24 mouse cellular contexts compared by ENCODE assay signal in genomic region chr9:56233316-56233715, GRCm38 (mm10).
A peak's percentile ranks its signal among the peaks of the same experiment; 100 is the strongest.
DNase-seq lines count a peak whose midpoint lies in the region; ATAC-seq and TF ChIP-seq lines count a peak whose summit lies in the region.
"Had no signal": no experiment of that assay in that cellular context is flagged by ENCODE, and none has a peak within 500 bp of the region (broad histone marks: within the 10 kb centered on the region; RNA-seq: fewer than 3 reads in every experiment).

No protein-coding gene starts in this region.

- ATAC-seq in heart, embryonic 14.5 days (ENCODE audit: insufficient number of reproducible peaks, insufficient read depth, low FRiP score, low read depth): no peak
- no peak for ATAC-seq in heart, postnatal 0 days (ENCODE audit: insufficient read depth, low read depth)
- peak; percentile 59; the same call in 1 of the 2 replicates for ATAC-seq in stomach, embryonic 16.5 days (ENCODE audit: insufficient read depth, low FRiP score)
- ATAC-seq: midbrain, embryonic 16.5 days had no signal

- peaks cover 18 to 62% of the 10 kb centered on the region in 2 experiments for H3K4me1 ChIP-seq in heart, embryonic 14.5 days (ENCODE audit: control insufficient read depth in 2 of 2, insufficient read depth in 2 of 2, low read length in 2 of 2)
- H3K4me1 ChIP-seq in heart, postnatal 0 days (ENCODE audit: control insufficient read depth, insufficient read depth): peaks cover 54% of the 10 kb centered on the region
- 0 out of 2 replicates have a peak, but pooled peaks cover 14% of the 10 kb centered on the region for H3K4me1 ChIP-seq in stomach, embryonic 16.5 days (ENCODE audit: control insufficient read depth, insufficient read depth, low read length)
- H3K4me1 ChIP-seq: neural tube, embryonic 15.5 days had no signal

- TF ChIP-seq EP300 in heart, postnatal 0 days (IDR thresholded peaks at IDR 0.05; ENCODE audit: low read depth): no peak

- no peaks in the 10 kb centered on the region for H3K9me3 ChIP-seq in heart, embryonic 14.5 days (ENCODE audit: control insufficient read depth, low read length)
- no peaks in the 10 kb centered on the region for H3K9me3 ChIP-seq in heart, postnatal 0 days (replicated peaks; ENCODE audit: control insufficient read depth, low read length)
- H3K9me3 ChIP-seq in stomach, embryonic 16.5 days (replicated peaks; ENCODE audit: control insufficient read depth, low read length): no peaks in the 10 kb centered on the region
- H3K9me3 ChIP-seq: embryonic facial prominence, embryonic 15.5 days; G1E; hindbrain, embryonic 10.5 days; neural tube, embryonic 15.5 days had no signal

- H3K4me3 ChIP-seq in gastrocnemius, adult 2 months: no peak overlapping the region
- no peak overlapping the region for H3K4me3 ChIP-seq in heart, embryonic 14.5 days (ENCODE audit: control insufficient read depth in 1 of 2, insufficient read depth in 1 of 2, low read depth in 1 of 2, low read length in 2 of 2)
- no peak overlapping the region for H3K4me3 ChIP-seq in heart, postnatal 0 days (ENCODE audit: low read depth, low read length)
- H3K4me3 ChIP-seq in stomach, embryonic 16.5 days (replicated peaks; ENCODE audit: low read length): no peak overlapping the region
- H3K4me3 ChIP-seq: embryonic facial prominence, embryonic 15.5 days; hindbrain, embryonic 10.5 days; left cerebral cortex, adult 2 months; neural tube, embryonic 15.5 days had no signal

- no peak for TF ChIP-seq CTCF in gastrocnemius, adult 2 months (IDR thresholded peaks at IDR 0.05)
- no peak for TF ChIP-seq CTCF in heart, postnatal 0 days (IDR thresholded peaks at IDR 0.05; ENCODE audit: low read depth)

- no peak for DNase-seq in gastrocnemius, adult 2 months
- DNase-seq in gastrocnemius, postnatal 10 days: no peak
- DNase-seq in heart, postnatal 25 days (ENCODE audit: low spot score): no peak
- no peak for DNase-seq in heart, postnatal 0 days (ENCODE audit: low spot score)
- no peak for DNase-seq in right cerebral cortex, postnatal 25 days
- DNase-seq: adrenal gland, postnatal 25 days; cerebellum, adult 11 months; cerebellum, postnatal 14 days; gastrocnemius, postnatal 14 days; kidney, postnatal 4 days; layer of hippocampus, adult 9-11 months; left cerebral cortex, postnatal 4 days; liver; lung, adult 18-20 months; lung, postnatal 36 days; thymus, postnatal 14 days had no signal

- H3K27ac ChIP-seq in gastrocnemius, adult 2 months: peak overlapping the region; percentile 67
- H3K27ac ChIP-seq in heart, embryonic 14.5 days (replicated peaks in 1 of 2; ENCODE audit: control insufficient read depth in 1 of 2, insufficient read depth in 1 of 2, low read depth in 2 of 2, low read length in 2 of 2): peak overlapping the region; percentile 81 to 95
- H3K27ac ChIP-seq in heart, postnatal 0 days (ENCODE audit: low read depth): peak overlapping the region; percentile 75
- peak overlapping the region; percentile 68 for H3K27ac ChIP-seq in stomach, embryonic 16.5 days (ENCODE audit: low read length)
- H3K27ac ChIP-seq: embryonic facial prominence, embryonic 15.5 days; hindbrain, embryonic 10.5 days; left cerebral cortex, adult 2 months; neural tube, embryonic 15.5 days had no signal

- 64% methylated on average over 2 of the region's 2 CpGs for WGBS in heart, embryonic 14.5 days
- WGBS in heart, postnatal 0 days: 45% methylated on average over 2 of the region's 2 CpGs
- 76% methylated on average over 2 of the region's 2 CpGs for WGBS in stomach, embryonic 16.5 days

- H3K9ac ChIP-seq in heart, embryonic 14.5 days (ENCODE audit: low read length): no peak overlapping the region
- H3K9ac ChIP-seq in heart, postnatal 0 days (replicated peaks; ENCODE audit: low read depth, low read length): no peak overlapping the region
- H3K9ac ChIP-seq in stomach, embryonic 16.5 days (ENCODE audit: low read length): no peak overlapping the region
- H3K9ac ChIP-seq: embryonic facial prominence, embryonic 15.5 days; neural tube, embryonic 15.5 days had no signal

- no peaks in the 10 kb centered on the region for H3K27me3 ChIP-seq in heart, embryonic 14.5 days (ENCODE audit: control insufficient read depth, insufficient read depth, low read length)
- H3K27me3 ChIP-seq in heart, postnatal 0 days (ENCODE audit: control insufficient read depth, insufficient read depth, low read length): no peaks in the 10 kb centered on the region
- no peaks in the 10 kb centered on the region for H3K27me3 ChIP-seq in stomach, embryonic 16.5 days (ENCODE audit: control insufficient read depth, insufficient read depth, low read length)
- H3K27me3 ChIP-seq: embryonic facial prominence, embryonic 15.5 days; neural tube, embryonic 15.5 days had no signal

- H3K4me2 ChIP-seq in heart, embryonic 14.5 days (ENCODE audit: low read length): 0 out of 2 replicates have a peak overlapping the region, but pooled peaks have one; percentile 11
- H3K4me2 ChIP-seq in heart, postnatal 0 days (ENCODE audit: low read depth, low read length): no peak overlapping the region
- H3K4me2 ChIP-seq in stomach, embryonic 16.5 days (ENCODE audit: low read depth, low read length): no peak overlapping the region
- H3K4me2 ChIP-seq: embryonic facial prominence, embryonic 15.5 days; neural tube, embryonic 15.5 days had no signal

- intact Hi-C loops in gastrocnemius, adult 2 months (cut with DNase I): no loop called here
- intact Hi-C loops in heart, postnatal 25 days (cut with DNase I): no loop called here

- no peaks in the 10 kb centered on the region for H3K36me3 ChIP-seq in heart, embryonic 14.5 days (ENCODE audit: control insufficient read depth, insufficient read depth, low read length)
- 0 out of 2 replicates have a peak, but pooled peaks cover under 1% of the 10 kb centered on the region for H3K36me3 ChIP-seq in heart, postnatal 0 days (replicated peaks; ENCODE audit: control insufficient read depth, insufficient read depth, low read length)
- no peaks in the 10 kb centered on the region for H3K36me3 ChIP-seq in stomach, embryonic 16.5 days (ENCODE audit: control insufficient read depth, insufficient read depth, low read length)
- H3K36me3 ChIP-seq: embryonic facial prominence, embryonic 15.5 days; hindbrain, embryonic 10.5 days; neural tube, embryonic 15.5 days had no signal
